Mouse (Mus musculus): ENCODE measurements around the gene Olfr346.

Olfr346 gene

DNA sequence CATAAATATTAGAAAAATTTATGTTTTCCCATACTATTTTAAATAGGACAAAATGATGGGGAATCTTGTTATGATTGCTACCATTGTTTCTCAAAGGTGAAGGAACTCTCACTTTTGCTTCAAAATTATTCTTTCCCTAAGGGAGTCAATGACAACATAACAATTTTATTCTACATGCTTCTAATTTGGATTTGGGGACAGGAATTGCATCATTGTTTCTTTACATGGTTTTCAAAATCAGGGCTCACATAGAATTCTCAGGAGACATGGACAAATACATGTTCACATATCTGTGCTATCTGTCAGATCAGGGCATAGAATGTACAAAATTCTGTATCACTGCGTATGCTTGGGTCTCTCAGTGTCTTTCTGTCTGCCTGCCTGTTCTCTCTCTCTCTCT is at the start of gene Olfr346:
TSS of gene Olfr346 (plus strand) at position 301 of the 400 bp plus-strand sequence.
- DNase-seq (ENCODE audit: low spot score), result no peak

DNA sequence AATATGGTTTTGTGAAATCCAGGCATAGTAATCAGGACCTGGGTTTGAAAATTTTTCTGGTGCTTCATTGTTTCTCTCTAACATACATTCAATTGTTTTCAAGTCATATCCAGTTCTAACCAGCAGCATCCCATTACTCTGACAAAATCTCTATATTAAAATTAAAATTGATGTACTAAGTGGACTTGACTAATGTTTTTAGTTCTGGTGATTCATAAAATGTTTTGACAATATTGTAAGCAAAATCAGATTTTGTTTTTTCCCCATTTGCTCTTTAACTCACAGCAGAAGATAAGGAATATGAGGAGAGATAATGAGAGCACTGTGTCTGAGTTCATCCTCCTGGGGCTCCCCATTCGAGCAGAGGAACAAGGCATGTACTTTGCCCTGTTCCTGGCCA is 45.8 kb upstream of the Olfr346 start, which contains the start of gene Olfr345:
TSS of gene Olfr345 (plus strand) at position 301 of the 400 bp plus-strand sequence.
- DNase-seq (ENCODE audit: low spot score), result no peak

- DNase-seq (ENCODE audit: low spot score), result no peak
Measured at GRCm38 (mm10) chr2:36731602-36732001, 46.0 kb downstream of the Olfr346 start, which contains the start of gene Olfr347. Gene Olfr347, plus strand, starts transcription at chr2:36731902.

DNA sequence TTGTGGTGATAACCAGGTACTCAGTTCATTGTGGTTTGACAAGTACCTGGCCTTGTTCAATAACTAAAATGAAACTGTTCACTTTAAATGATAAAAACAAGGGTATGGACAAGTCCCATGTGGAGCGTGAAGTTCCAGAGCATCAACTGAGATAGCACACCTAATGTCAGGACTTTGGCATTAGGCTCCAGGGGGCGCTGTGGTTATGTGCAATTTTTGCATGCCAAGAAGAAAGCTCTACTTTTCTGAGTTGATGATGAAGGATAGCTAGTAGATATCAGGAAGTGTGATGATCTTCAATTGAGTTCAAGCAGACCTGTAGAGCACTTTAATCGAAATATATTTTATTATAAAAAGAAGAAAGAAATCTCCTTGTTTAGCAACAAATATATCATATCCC is 50.6 kb downstream of the Olfr346 start:
- DNase-seq (ENCODE audit: low spot score), result no peak
